Mouse (Mus musculus) MEL (cell line): Measurements from ENCODE around the gene Syk.

ENCODE experiments used
- BHLHE40 ChIP-seq: IDR thresholded peaks from 2 replicates; pipeline ENCODE4 v1.6.1; 2012; ENCODE audit warnings: low read depth, mild to moderate bottlenecking, inconsistent platforms, low read length, improper control_type of control experiment, borderline replicate concordance
- CTCF ChIP-seq, 3 experiments: IDR thresholded peaks in 2 of 3; conservative IDR thresholded peaks in 1 of 3; 2 replicates each; pipeline ENCODE4 v1.5.1; 2011 to 2012; ENCODE audit warnings: low read length in 3 of 3, low read depth in 2 of 3, mild to moderate bottlenecking in 2 of 3, improper control_type of control experiment in 1 of 3, inconsistent platforms in 1 of 3, mixed read lengths in 1 of 3, moderate library complexity in 1 of 3; ENCODE audit not compliant: control insufficient read depth in 1 of 3, insufficient read depth in 1 of 3, poor library complexity in 1 of 3, severe bottlenecking in 1 of 3
- EP300 ChIP-seq, 2 experiments: IDR thresholded peaks; 2 replicates each; pipeline ENCODE4 v1.6.1; 2011; ENCODE audit warnings: improper control_type of control experiment in 2 of 2, low read length in 2 of 2, low read depth in 1 of 2, mild to moderate bottlenecking in 1 of 2
- KAT2A ChIP-seq: conservative IDR thresholded peaks from 2 replicates; pipeline ENCODE4 v1.6.1; 2012; ENCODE audit warnings: low read depth, low read length, improper control_type of control experiment, inconsistent platforms
- MAX ChIP-seq: IDR thresholded peaks from 2 replicates; pipeline ENCODE4 v1.6.1; 2011; ENCODE audit warnings: low read length, improper control_type of control experiment
- MEF2A ChIP-seq: IDR thresholded peaks from 2 replicates; pipeline ENCODE4 v1.6.1; 2014; ENCODE audit warnings: low read depth, mild to moderate bottlenecking, inconsistent platforms, low read length, improper control_type of control experiment; ENCODE audit not compliant: poor library complexity, insufficient replicate concordance, severe bottlenecking; ENCODE audit errors: extremely low read depth
- POLR2A ChIP-seq, 2 experiments: IDR thresholded peaks; 2 replicates each; pipeline ENCODE4 v1.6.1; 2011 to 2012; ENCODE audit warnings: low read length in 2 of 2, mild to moderate bottlenecking in 2 of 2, control low read depth in 1 of 2, improper control_type of control experiment in 1 of 2, low read depth in 1 of 2, moderate library complexity in 1 of 2; ENCODE audit not compliant: control insufficient read depth in 1 of 2, insufficient read depth in 1 of 2, poor library complexity in 1 of 2
- RAD21 ChIP-seq: IDR thresholded peaks from 2 replicates; pipeline ENCODE4 v1.6.1; 2011; ENCODE audit warnings: mild to moderate bottlenecking, low read depth, low read length, improper control_type of control experiment
- SMC3 ChIP-seq: IDR thresholded peaks from 2 replicates; pipeline ENCODE4 v1.6.1; 2011; ENCODE audit warnings: low read depth, low read length, improper control_type of control experiment
- TAL1 ChIP-seq: IDR thresholded peaks from 2 replicates; pipeline ENCODE4 v1.6.1; 2012; ENCODE audit warnings: mild to moderate bottlenecking, inconsistent platforms, low read length, moderate library complexity, mixed read lengths
- ZNF384 ChIP-seq: IDR thresholded peaks from 2 replicates; pipeline ENCODE4 v1.6.1; 2012; ENCODE audit warnings: low read depth, mild to moderate bottlenecking, inconsistent platforms, low read length, improper control_type of control experiment

GRCm38 (mm10) chr13:52582878-52583661, at the start of gene Syk:
- TF ChIP-seq POLR2A (IDR thresholded peaks at IDR 0.05; ENCODE audit: control insufficient read depth in 1 of 2, insufficient read depth in 1 of 2, low read depth in 1 of 2, low read length in 2 of 2, poor library complexity in 1 of 2) = 0 out of 4 replicates have a peak, but pooled peaks of 1 of the 2 experiments have one; percentile 39
- no peak for TF ChIP-seq CTCF (IDR thresholded peaks at IDR 0.05 in 2 of 3, conservative IDR thresholded peaks at IDR 0.05 in 1 of 3; ENCODE audit: control insufficient read depth in 1 of 3, insufficient read depth in 1 of 3, low read depth in 2 of 3, low read length in 3 of 3, poor library complexity in 1 of 3, severe bottlenecking in 1 of 3)
- no peak for TF ChIP-seq SMC3
- no peak for TF ChIP-seq BHLHE40
- TF ChIP-seq ZNF384 = no peak
- TF ChIP-seq EP300 (IDR thresholded peaks at IDR 0.05; ENCODE audit: low read depth in 1 of 2, low read length in 2 of 2) = no peak
- TF ChIP-seq TAL1 = no peak
- no peak for TF ChIP-seq KAT2A
- 0 out of 2 replicates have a peak, but pooled peaks have one; percentile 16 for TF ChIP-seq MAX
- TF ChIP-seq MEF2A = no peak
- TF ChIP-seq RAD21 = no peak
